Comparison of ENCODE assay signal across 23 mouse cellular contexts in the genomic region with DNA sequence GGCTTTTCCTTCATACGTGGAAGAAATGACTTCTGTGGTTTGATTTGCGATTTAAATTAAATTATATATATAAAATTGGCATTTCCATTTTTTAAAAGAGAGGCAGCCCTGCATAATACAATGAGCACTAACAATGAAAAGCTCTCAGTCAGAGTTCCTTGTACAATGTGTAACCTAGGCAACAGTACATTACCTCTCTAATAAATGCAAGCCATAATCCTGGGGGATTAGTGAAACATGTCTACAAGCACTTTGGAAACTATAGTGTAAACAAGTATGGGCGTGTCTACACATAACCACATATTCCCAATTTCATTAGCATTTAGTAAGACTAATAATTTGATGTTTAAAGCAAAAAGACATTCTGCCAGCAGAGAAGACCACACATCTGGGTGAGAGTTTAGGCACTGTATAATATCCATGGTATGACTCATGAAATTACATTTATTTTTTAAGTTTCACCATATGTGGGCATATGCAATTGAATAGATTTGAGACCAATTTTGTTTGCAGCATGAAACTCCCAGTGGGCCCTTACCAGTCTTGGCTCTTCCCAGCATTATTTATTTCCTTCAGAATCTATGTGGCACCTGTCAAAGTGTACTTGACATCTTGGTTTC.
DNase-seq lines count a peak whose midpoint lies in the region; ATAC-seq and TF ChIP-seq lines count a peak whose summit lies in the region.
"Had no signal": no experiment of that assay in that cellular context is flagged by ENCODE, and none has a peak within 500 bp of the region (broad histone marks: within the 10 kb centered on the region; RNA-seq: fewer than 3 reads in every experiment).

No protein-coding gene starts in this region.

- peak; percentile 74 for ATAC-seq in forebrain, embryonic 11.5 days (replicated peaks; ENCODE audit: low FRiP score)
- ATAC-seq in embryonic facial prominence, embryonic 14.5 days (ENCODE audit: low read depth), result 0 out of 2 replicates have a peak, but pooled peaks have one; percentile 12
- peak; percentile 96 for ATAC-seq in forebrain, postnatal 0 days
- peak; percentile 60; the same call in 1 of the 2 replicates for ATAC-seq in midbrain, embryonic 14.5 days (ENCODE audit: low FRiP score, low TSS enrichment)
- ATAC-seq in megakaryocyte, adult 5-6 weeks (ENCODE audit: poor library complexity, severe bottlenecking), result no peak
- ATAC-seq: lung, postnatal 0 days had no signal

- H3K4me3 ChIP-seq in forebrain, embryonic 11.5 days (ENCODE audit: low read depth, low read length), result no peak overlapping the region
- H3K4me3 ChIP-seq in forebrain, embryonic 10.5 days, result no peak overlapping the region
- H3K4me3 ChIP-seq in embryonic facial prominence, embryonic 14.5 days (ENCODE audit: low read depth, low read length), result no peak overlapping the region
- H3K4me3 ChIP-seq in forebrain, postnatal 0 days (ENCODE audit: low read depth, low read length), result no peak overlapping the region
- no peak overlapping the region for H3K4me3 ChIP-seq in midbrain, embryonic 14.5 days (replicated peaks; ENCODE audit: low read depth, low read length)
- H3K4me3 ChIP-seq: heart, embryonic 12.5 days; layer of hippocampus, adult 2 months; limb, embryonic 15.5 days; neural tube, embryonic 13.5 days had no signal

- no peak for TF ChIP-seq CTCF in forebrain, postnatal 0 days (IDR thresholded peaks at IDR 0.05; ENCODE audit: low read depth)

- 70% methylated on average over 3 of the region's 3 CpGs for WGBS in forebrain, embryonic 11.5 days
- WGBS in forebrain, embryonic 10.5 days, result 86% methylated on average over 3 of the region's 3 CpGs
- 69% methylated on average over 3 of the region's 3 CpGs for WGBS in embryonic facial prominence, embryonic 14.5 days
- 46% methylated on average over 3 of the region's 3 CpGs for WGBS in forebrain, postnatal 0 days
- 52% methylated on average over 3 of the region's 3 CpGs for WGBS in midbrain, embryonic 14.5 days

- no peaks in the 10 kb centered on the region for H3K9me3 ChIP-seq in forebrain, embryonic 11.5 days (ENCODE audit: control insufficient read depth, low read length)
- no peaks in the 10 kb centered on the region for H3K9me3 ChIP-seq in forebrain, embryonic 10.5 days
- no peaks in the 10 kb centered on the region for H3K9me3 ChIP-seq in embryonic facial prominence, embryonic 14.5 days (ENCODE audit: control insufficient read depth, low read length)
- H3K9me3 ChIP-seq in forebrain, postnatal 0 days (ENCODE audit: low read length), result no peaks in the 10 kb centered on the region
- H3K9me3 ChIP-seq in midbrain, embryonic 14.5 days (ENCODE audit: control insufficient read depth, low read length), result no peaks in the 10 kb centered on the region
- H3K9me3 ChIP-seq: heart, embryonic 12.5 days; limb, embryonic 15.5 days; neural tube, embryonic 13.5 days had no signal

- H3K4me1 ChIP-seq in forebrain, embryonic 11.5 days (replicated peaks; ENCODE audit: control insufficient read depth, insufficient read depth, low read length), result no peaks in the 10 kb centered on the region
- H3K4me1 ChIP-seq in forebrain, embryonic 10.5 days, result peaks cover 5% of the 10 kb centered on the region; the same call in 1 of the 2 replicates
- no peaks in the 10 kb centered on the region for H3K4me1 ChIP-seq in embryonic facial prominence, embryonic 14.5 days (ENCODE audit: control insufficient read depth, insufficient read depth, low read length)
- no peaks in the 10 kb centered on the region for H3K4me1 ChIP-seq in forebrain, postnatal 0 days (ENCODE audit: insufficient read depth)
- H3K4me1 ChIP-seq in midbrain, embryonic 14.5 days (ENCODE audit: control insufficient read depth, insufficient read depth, low read length), result 0 out of 2 replicates have a peak, but pooled peaks cover 8% of the 10 kb centered on the region
- H3K4me1 ChIP-seq: heart, embryonic 12.5 days; limb, embryonic 15.5 days; neural tube, embryonic 13.5 days had no signal

- H3K27ac ChIP-seq in forebrain, embryonic 11.5 days (ENCODE audit: low read depth, low read length), result no peak overlapping the region
- H3K27ac ChIP-seq in forebrain, embryonic 10.5 days, result no peak overlapping the region
- no peak overlapping the region for H3K27ac ChIP-seq in embryonic facial prominence, embryonic 14.5 days (replicated peaks; ENCODE audit: low read depth, low read length)
- peak overlapping the region; percentile 29 for H3K27ac ChIP-seq in forebrain, postnatal 0 days (ENCODE audit: low read depth, low read length)
- no peak overlapping the region for H3K27ac ChIP-seq in midbrain, embryonic 14.5 days (replicated peaks; ENCODE audit: low read depth, low read length)
- H3K27ac ChIP-seq: layer of hippocampus, adult 2 months; limb, embryonic 15.5 days; neural tube, embryonic 13.5 days had no signal

- no peak overlapping the region for H3K4me2 ChIP-seq in forebrain, embryonic 11.5 days (ENCODE audit: low read depth, low read length, severe bottlenecking)
- H3K4me2 ChIP-seq in embryonic facial prominence, embryonic 14.5 days (ENCODE audit: low read depth, low read length), result no peak overlapping the region
- H3K4me2 ChIP-seq in forebrain, postnatal 0 days (ENCODE audit: low read depth), result no peak overlapping the region
- no peak overlapping the region for H3K4me2 ChIP-seq in midbrain, embryonic 14.5 days (ENCODE audit: low read length)
- H3K4me2 ChIP-seq: heart, embryonic 12.5 days; limb, embryonic 15.5 days; neural tube, embryonic 13.5 days had no signal

- DNase-seq in forebrain, embryonic 11.5 days (ENCODE audit: low spot score), result no peak
- DNase-seq in forebrain, embryonic 10.5 days (ENCODE audit: extremely low spot score, low spot score), result no peak
- DNase-seq in embryonic facial prominence, embryonic 14.5 days (ENCODE audit: low spot score), result peak; percentile 67
- peak; percentile 16 for DNase-seq in forebrain, postnatal 0 days
- DNase-seq in midbrain, embryonic 14.5 days, result peak; percentile 56
- DNase-seq in retina, embryonic 14.5 days (ENCODE audit: low spot score), result no peak
- no peak for DNase-seq in liver
- DNase-seq: cerebellum, adult 2 months; cerebellum, postnatal 36 days; gastrocnemius, postnatal 36 days; heart, postnatal 14 days; kidney, adult 8-10 months; kidney, postnatal 14 days; layer of hippocampus, postnatal 36 days; thymus, adult 18-20 months; thymus, postnatal 4 days had no signal

- no peak overlapping the region for H3K9ac ChIP-seq in forebrain, embryonic 11.5 days (ENCODE audit: low read length)
- H3K9ac ChIP-seq in embryonic facial prominence, embryonic 14.5 days (ENCODE audit: low read depth, low read length), result no peak overlapping the region
- no peak overlapping the region for H3K9ac ChIP-seq in forebrain, postnatal 0 days
- H3K9ac ChIP-seq in midbrain, embryonic 14.5 days (replicated peaks; ENCODE audit: low read length), result no peak overlapping the region
- H3K9ac ChIP-seq: heart, embryonic 12.5 days; limb, embryonic 15.5 days; neural tube, embryonic 13.5 days had no signal

- H3K36me3 ChIP-seq in forebrain, embryonic 11.5 days (ENCODE audit: control insufficient read depth, insufficient read depth, low read length), result no peaks in the 10 kb centered on the region
- no peaks in the 10 kb centered on the region for H3K36me3 ChIP-seq in forebrain, embryonic 10.5 days (replicated peaks)
- H3K36me3 ChIP-seq in embryonic facial prominence, embryonic 14.5 days (ENCODE audit: control insufficient read depth, insufficient read depth, low read length), result no peaks in the 10 kb centered on the region
- no peaks in the 10 kb centered on the region for H3K36me3 ChIP-seq in forebrain, postnatal 0 days (ENCODE audit: insufficient read depth)
- H3K36me3 ChIP-seq in midbrain, embryonic 14.5 days (ENCODE audit: control insufficient read depth, insufficient read depth, low read length), result no peaks in the 10 kb centered on the region
- H3K36me3 ChIP-seq: G1E; heart, embryonic 12.5 days; limb, embryonic 15.5 days; neural tube, embryonic 13.5 days had no signal

- H3K27me3 ChIP-seq in forebrain, embryonic 11.5 days (ENCODE audit: control insufficient read depth, insufficient read depth, low read length), result no peaks in the 10 kb centered on the region
- no peaks in the 10 kb centered on the region for H3K27me3 ChIP-seq in forebrain, embryonic 10.5 days (ENCODE audit: poor library complexity, severe bottlenecking)
- no peaks in the 10 kb centered on the region for H3K27me3 ChIP-seq in embryonic facial prominence, embryonic 14.5 days (replicated peaks; ENCODE audit: control insufficient read depth, insufficient read depth, low read length)
- no peaks in the 10 kb centered on the region for H3K27me3 ChIP-seq in forebrain, postnatal 0 days (ENCODE audit: insufficient read depth, low read length)
- no peaks in the 10 kb centered on the region for H3K27me3 ChIP-seq in midbrain, embryonic 14.5 days (ENCODE audit: control insufficient read depth, insufficient read depth, low read length)
- H3K27me3 ChIP-seq: limb, embryonic 15.5 days; neural tube, embryonic 13.5 days had no signal

Comparison
In these comparisons a context has a peak if more than half of its experiments do, and no peak if none do; other contexts are left out.
1. DNase-seq: peak in embryonic facial prominence, embryonic 14.5 days (single experiment), forebrain, postnatal 0 days (single experiment) and midbrain, embryonic 14.5 days (single experiment); none in forebrain, embryonic 11.5 days (single experiment), forebrain, embryonic 10.5 days (single experiment), retina, embryonic 14.5 days (single experiment) and liver (single experiment).